Mouse (Mus musculus): ENCODE measurements around the gene Nsun7.

Gene Nsun7

DNA sequence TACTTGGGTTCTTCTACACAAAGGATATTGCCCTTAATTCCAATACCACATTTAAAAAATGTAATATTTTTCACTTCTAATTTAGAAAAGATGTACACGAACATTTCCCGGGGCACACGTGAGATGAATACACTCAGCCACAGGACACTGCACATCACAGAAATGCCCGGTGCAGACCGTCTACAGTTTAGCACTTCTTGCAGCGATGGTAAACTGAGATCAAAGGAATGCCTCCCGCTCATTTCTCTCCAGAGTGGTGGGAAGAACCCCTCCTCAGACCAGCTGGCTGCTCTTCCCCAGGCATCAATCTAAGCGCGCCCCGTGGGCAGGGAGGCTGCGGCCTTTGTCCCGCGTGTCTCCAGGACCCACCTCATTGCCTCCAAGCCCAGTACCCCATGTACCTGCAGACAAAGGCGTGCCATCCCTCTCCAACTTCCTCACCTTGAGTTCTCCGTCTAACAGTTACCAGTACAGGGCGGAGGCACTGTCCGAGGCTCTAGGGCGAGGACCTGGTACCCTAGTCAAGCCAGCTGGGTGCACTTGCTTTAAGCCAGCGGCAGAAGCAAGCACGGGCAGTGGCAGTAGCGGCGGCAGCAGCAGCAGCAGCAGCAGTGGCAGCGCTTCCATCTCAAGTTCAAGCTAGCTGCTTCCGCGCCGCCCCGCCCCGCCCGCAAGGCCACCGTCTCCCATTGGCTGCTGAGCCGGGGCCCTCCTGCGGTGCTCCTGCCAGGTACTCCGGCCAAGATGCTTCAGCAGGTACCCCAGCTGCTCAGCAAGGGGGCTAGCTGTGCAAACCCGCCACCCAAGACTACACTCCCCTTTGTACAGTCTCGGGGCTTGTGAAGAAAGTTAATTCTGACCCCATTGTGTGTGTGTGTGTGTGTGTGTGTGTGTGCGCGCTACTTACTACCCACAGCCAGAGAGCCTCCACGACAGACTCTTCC, 77.6 kb downstream of the Nsun7 start:
- peak; percentile 62 for DNase-seq (ENCODE audit: low read depth, low spot score)

GRCm38 (mm10) chr5:66337969-66338345, 78.3 kb downstream of the Nsun7 start:
- DNase-seq (ENCODE audit: low read depth, low spot score) = no peak

DNA sequence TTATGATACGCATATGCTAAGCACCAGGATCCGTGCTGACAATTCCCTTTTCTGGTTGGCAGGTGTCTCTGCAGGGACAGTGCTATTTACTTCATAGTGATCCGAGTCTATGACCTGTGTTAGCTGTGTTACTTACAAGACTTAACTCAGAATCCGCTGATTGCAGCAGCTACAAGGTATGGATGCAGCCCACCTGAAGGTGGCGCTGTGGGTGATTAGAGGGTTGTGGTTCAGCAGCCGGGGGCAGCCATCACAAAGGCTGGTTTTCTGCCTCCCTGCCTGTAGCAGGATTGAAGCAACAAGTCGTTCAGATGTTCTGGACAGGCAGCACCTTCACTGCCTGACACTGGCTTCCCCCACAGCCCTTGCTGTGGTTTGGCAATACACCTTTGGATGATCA, 78.9 kb downstream of the Nsun7 start:
- DNase-seq (ENCODE audit: low read depth, low spot score) = peak; percentile 54

GRCm38 (mm10) chr5:66340356-66341102, 80.8 kb downstream of the Nsun7 start:
- no peak for DNase-seq (ENCODE audit: low read depth, low spot score)

DNA sequence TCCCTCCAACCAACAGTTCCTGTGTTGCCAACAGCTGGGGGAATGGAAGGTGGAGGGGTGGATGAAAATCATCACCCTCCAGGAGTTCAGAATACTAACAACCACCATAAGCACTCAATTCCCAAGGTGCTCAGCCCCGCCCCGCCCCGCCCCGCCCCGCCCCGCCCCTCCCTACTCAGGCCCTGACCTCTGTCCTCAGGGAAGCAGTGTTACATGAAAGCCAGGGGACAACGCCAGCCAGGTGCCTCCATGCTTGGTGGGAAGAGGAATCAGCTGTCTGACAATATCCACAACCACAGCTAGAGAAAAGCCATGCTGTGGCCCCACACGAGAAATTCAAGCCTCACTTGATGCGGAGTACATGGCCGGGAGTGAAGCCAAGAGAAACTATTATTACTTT, 82.2 kb downstream of the Nsun7 start:
- DNase-seq (ENCODE audit: low read depth, low spot score) = no peak

- no peak for DNase-seq (ENCODE audit: low read depth, low spot score)
These were observed 82.6 kb downstream of the Nsun7 start for GRCm38 (mm10) chr5:66342285-66342684.

- no peak for DNase-seq (ENCODE audit: low read depth, low spot score)
These were observed 84.5 kb downstream of the Nsun7 start for GRCm38 (mm10) chr5:66344182-66344581.

- DNase-seq (ENCODE audit: low read depth, low spot score) = no peak
These were observed 85.4 kb downstream of the Nsun7 start for GRCm38 (mm10) chr5:66345140-66345539.

DNA sequence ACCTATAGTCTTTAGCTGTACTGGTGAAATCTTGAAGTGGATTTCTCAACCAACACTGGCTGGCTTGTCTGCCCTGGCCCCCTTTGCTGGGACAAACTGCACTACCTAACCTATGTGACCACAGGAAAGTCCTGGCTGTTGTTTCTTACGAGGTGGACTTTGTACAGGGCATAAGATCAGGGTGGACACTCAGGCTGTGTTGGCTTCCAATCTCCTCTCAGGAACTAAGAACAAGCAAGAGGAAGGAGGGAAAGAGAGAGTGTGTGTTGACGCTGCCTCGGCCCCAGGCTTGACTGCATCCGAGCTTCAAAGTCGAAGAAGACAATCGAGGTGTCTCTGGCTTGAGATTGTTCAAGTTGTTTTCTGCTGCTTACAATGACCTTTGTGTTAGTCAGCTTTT, 87.1 kb downstream of the Nsun7 start:
- DNase-seq (ENCODE audit: low read depth, low spot score) = no peak

All from CD4-positive, CD25-positive, alpha-beta regulatory T cell, adult 2 months (primary cell).